Mouse (Mus musculus): ENCODE results near the gene Zfp985. TPM values are rescaled to one million over a fixed set of nuclear protein-coding genes. Genes with fewer than 3 reads are reported as not detected.
"Not testable (repeated sequence)": the region's sequence is repeated elsewhere in the genome, so short reads cannot be mapped to it uniquely, and the experiment has no call there.

Gene Zfp985
- not detected in 2 replicates for polyA plus RNA-seq (2012; rRNA removed)

DNA sequence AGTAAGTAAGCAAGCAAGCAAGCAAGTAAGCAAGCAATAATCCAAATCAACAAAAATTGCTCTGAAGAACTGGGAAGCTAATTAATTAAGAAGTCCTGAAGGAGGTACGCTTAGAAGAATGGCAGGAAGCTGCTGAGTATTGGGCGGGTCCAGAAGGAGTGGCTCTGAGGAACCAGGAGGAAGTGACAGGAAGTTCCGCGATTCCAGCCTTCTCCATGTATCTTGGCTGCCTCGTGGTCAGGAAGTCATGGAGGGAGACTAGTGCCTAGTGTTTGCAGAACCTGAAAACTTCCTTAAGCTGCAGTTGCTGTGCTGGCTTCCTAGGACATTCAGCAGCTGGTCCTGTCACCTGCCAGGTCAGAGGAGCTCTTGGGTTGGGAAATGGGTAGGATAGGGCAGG is at the start of gene Zfp985:
TSS of gene Zfp985 (plus strand) at position 207 of the 400 bp plus-strand sequence.
- H3K27ac ChIP-seq (ENCODE audit: insufficient read depth, low read length); H3K27me3 ChIP-seq (ENCODE audit: control insufficient read depth, insufficient read depth, low read length); H3K36me3 ChIP-seq (ENCODE audit: control insufficient read depth, insufficient read depth, low read length); H3K4me1 ChIP-seq (ENCODE audit: control insufficient read depth, insufficient read depth, insufficient read length); H3K4me3 ChIP-seq (ENCODE audit: extremely low read depth, insufficient read depth, insufficient read length); DNase-seq (ENCODE audit: low read depth in 1 of 2, low spot score in 2 of 2): not testable (repeated sequence)
- WGBS = 62% methylated on average over 5 of the region's 5 CpGs

- H3K4me3 ChIP-seq (ENCODE audit: extremely low read depth, insufficient read depth, insufficient read length) = no peak overlapping the region; the same call in 1 of the 2 replicates
- H3K36me3 ChIP-seq (ENCODE audit: control insufficient read depth, insufficient read depth, low read length) = no peaks in the 10 kb centered on the region
- TF ChIP-seq POLR2A (IDR thresholded peaks at IDR 0.05; ENCODE audit: low read depth, low read length) = no peak
- TF ChIP-seq CTCF (IDR thresholded peaks at IDR 0.05; ENCODE audit: extremely low read depth, insufficient read depth, insufficient read length, insufficient replicate concordance) = no peak
- no peaks in the 10 kb centered on the region for H3K27me3 ChIP-seq (ENCODE audit: control insufficient read depth, insufficient read depth, low read length)
- 75% methylated on average over 2 of the region's 2 CpGs for whole genome bisulfite sequencing
- no peaks in the 10 kb centered on the region for H3K4me1 ChIP-seq (ENCODE audit: control insufficient read depth, insufficient read depth, insufficient read length)
- DNase-seq (ENCODE audit: low read depth in 1 of 2, low spot score in 2 of 2) = no peak
- H3K27ac ChIP-seq (ENCODE audit: insufficient read depth, low read length) = no peak overlapping the region
Measured at GRCm38 (mm10) chr4:147509174-147509573, 43.9 kb upstream of the Zfp985 start.

- Histone ChIP-seq H3K36me3 (ENCODE audit: control insufficient read depth, insufficient read depth, low read length) (no peaks in the 10 kb centered on the region), H3K4me1 (ENCODE audit: control insufficient read depth, insufficient read depth, insufficient read length) (no peaks in the 10 kb centered on the region), H3K4me3 (ENCODE audit: extremely low read depth, insufficient read depth, insufficient read length) (no peak overlapping the region), H3K27me3 (ENCODE audit: control insufficient read depth, insufficient read depth, low read length) (no peaks in the 10 kb centered on the region), H3K27ac (ENCODE audit: insufficient read depth, low read length) (no peak overlapping the region)
- TF ChIP-seq POLR2A (IDR thresholded peaks at IDR 0.05; ENCODE audit: low read depth, low read length) (no peak), CTCF (IDR thresholded peaks at IDR 0.05; ENCODE audit: extremely low read depth, insufficient read depth, insufficient read length, insufficient replicate concordance) (no peak)
- no peak for DNase-seq (ENCODE audit: low read depth in 1 of 2, low spot score in 2 of 2)
- 66% methylated on average over 2 of the region's 2 CpGs for WGBS
Measured at GRCm38 (mm10) chr4:147518981-147519380, 34.1 kb upstream of the Zfp985 start.

GRCm38 (mm10) chr4:147520100-147520499 is 33.0 kb upstream of the Zfp985 start:
- TF ChIP-seq CTCF (IDR thresholded peaks at IDR 0.05; ENCODE audit: extremely low read depth, insufficient read depth, insufficient read length, insufficient replicate concordance) = no peak
- no peak for TF ChIP-seq POLR2A (IDR thresholded peaks at IDR 0.05; ENCODE audit: low read depth, low read length)
- Histone ChIP-seq H3K36me3 (ENCODE audit: control insufficient read depth, insufficient read depth, low read length) (no peaks in the 10 kb centered on the region), H3K4me1 (ENCODE audit: control insufficient read depth, insufficient read depth, insufficient read length) (no peaks in the 10 kb centered on the region), H3K27me3 (ENCODE audit: control insufficient read depth, insufficient read depth, low read length) (no peaks in the 10 kb centered on the region), H3K27ac (ENCODE audit: insufficient read depth, low read length) (no peak overlapping the region), H3K4me3 (ENCODE audit: extremely low read depth, insufficient read depth, insufficient read length) (no peak overlapping the region)
- DNase-seq (ENCODE audit: low read depth in 1 of 2, low spot score in 2 of 2) = no peak

GRCm38 (mm10) chr4:147525125-147525524 is 28.0 kb upstream of the Zfp985 start:
- Histone ChIP-seq H3K27me3 (ENCODE audit: control insufficient read depth, insufficient read depth, low read length) (no peaks in the 10 kb centered on the region), H3K36me3 (ENCODE audit: control insufficient read depth, insufficient read depth, low read length) (no peaks in the 10 kb centered on the region), H3K4me1 (ENCODE audit: control insufficient read depth, insufficient read depth, insufficient read length) (no peaks in the 10 kb centered on the region), H3K4me3 (ENCODE audit: extremely low read depth, insufficient read depth, insufficient read length) (no peak overlapping the region), H3K27ac (ENCODE audit: insufficient read depth, low read length) (no peak overlapping the region)
- DNase-seq (ENCODE audit: low read depth in 1 of 2, low spot score in 2 of 2) = no peak
- WGBS = 83% methylated on average over 1 of the region's 1 CpGs
- TF ChIP-seq CTCF (IDR thresholded peaks at IDR 0.05; ENCODE audit: extremely low read depth, insufficient read depth, insufficient read length, insufficient replicate concordance) = no peak
- TF ChIP-seq POLR2A (IDR thresholded peaks at IDR 0.05; ENCODE audit: low read depth, low read length) = no peak

- no peak overlapping the region for H3K4me3 ChIP-seq (ENCODE audit: extremely low read depth, insufficient read depth, insufficient read length)
- H3K36me3 ChIP-seq (ENCODE audit: control insufficient read depth, insufficient read depth, low read length) = no peaks in the 10 kb centered on the region
- no peak for DNase-seq (ENCODE audit: low read depth in 1 of 2, low spot score in 2 of 2)
- no peaks in the 10 kb centered on the region for H3K27me3 ChIP-seq (ENCODE audit: control insufficient read depth, insufficient read depth, low read length)
- no peaks in the 10 kb centered on the region for H3K4me1 ChIP-seq (ENCODE audit: control insufficient read depth, insufficient read depth, insufficient read length)
- WGBS = 89% methylated on average over 1 of the region's 1 CpGs
- no peak overlapping the region for H3K27ac ChIP-seq (ENCODE audit: insufficient read depth, low read length)
- TF ChIP-seq POLR2A (IDR thresholded peaks at IDR 0.05; ENCODE audit: low read depth, low read length) (no peak), CTCF (IDR thresholded peaks at IDR 0.05; ENCODE audit: extremely low read depth, insufficient read depth, insufficient read length, insufficient replicate concordance) (no peak)
Measured at GRCm38 (mm10) chr4:147530366-147530765, 22.7 kb upstream of the Zfp985 start.

DNA sequence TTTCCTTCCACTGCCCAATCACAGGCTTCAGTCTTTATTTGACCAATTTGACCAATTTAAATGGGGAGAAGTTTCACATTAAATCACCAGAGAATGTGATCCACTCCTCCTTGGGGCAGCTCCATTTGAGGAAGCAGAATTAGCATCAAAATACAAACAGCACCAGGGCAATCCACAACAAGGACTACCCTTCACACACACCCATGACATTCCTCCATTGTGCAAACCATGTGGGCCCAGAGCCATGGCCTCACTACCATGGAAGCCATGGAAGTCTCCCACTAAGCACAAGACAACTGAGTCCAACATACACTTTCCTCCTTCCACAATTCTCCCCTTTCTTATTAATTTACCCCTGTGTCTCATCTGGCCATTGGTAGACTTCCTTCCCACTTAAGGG is 17.2 kb upstream of the Zfp985 start:
- not testable (repeated sequence) for H3K27ac ChIP-seq (ENCODE audit: insufficient read depth, low read length); H3K4me3 ChIP-seq (ENCODE audit: extremely low read depth, insufficient read depth, insufficient read length); H3K27me3 ChIP-seq (ENCODE audit: control insufficient read depth, insufficient read depth, low read length); H3K4me1 ChIP-seq (ENCODE audit: control insufficient read depth, insufficient read depth, insufficient read length); DNase-seq (ENCODE audit: low read depth in 1 of 2, low spot score in 2 of 2); H3K36me3 ChIP-seq (ENCODE audit: control insufficient read depth, insufficient read depth, low read length)

- H3K27ac ChIP-seq (ENCODE audit: insufficient read depth, low read length) = no peak overlapping the region
- no peaks in the 10 kb centered on the region for H3K27me3 ChIP-seq (ENCODE audit: control insufficient read depth, insufficient read depth, low read length)
- H3K4me1 ChIP-seq (ENCODE audit: control insufficient read depth, insufficient read depth, insufficient read length) = no peaks in the 10 kb centered on the region
- DNase-seq (ENCODE audit: low read depth in 1 of 2, low spot score in 2 of 2) = no peak
- H3K4me3 ChIP-seq (ENCODE audit: extremely low read depth, insufficient read depth, insufficient read length) = no peak overlapping the region
- 82% methylated on average over 2 of the region's 2 CpGs for WGBS
- TF ChIP-seq POLR2A (IDR thresholded peaks at IDR 0.05; ENCODE audit: low read depth, low read length) (no peak), CTCF (IDR thresholded peaks at IDR 0.05; ENCODE audit: extremely low read depth, insufficient read depth, insufficient read length, insufficient replicate concordance) (no peak)
- H3K36me3 ChIP-seq (ENCODE audit: control insufficient read depth, insufficient read depth, low read length) = no peaks in the 10 kb centered on the region
Measured at GRCm38 (mm10) chr4:147537702-147538101, 15.4 kb upstream of the Zfp985 start.

DNA sequence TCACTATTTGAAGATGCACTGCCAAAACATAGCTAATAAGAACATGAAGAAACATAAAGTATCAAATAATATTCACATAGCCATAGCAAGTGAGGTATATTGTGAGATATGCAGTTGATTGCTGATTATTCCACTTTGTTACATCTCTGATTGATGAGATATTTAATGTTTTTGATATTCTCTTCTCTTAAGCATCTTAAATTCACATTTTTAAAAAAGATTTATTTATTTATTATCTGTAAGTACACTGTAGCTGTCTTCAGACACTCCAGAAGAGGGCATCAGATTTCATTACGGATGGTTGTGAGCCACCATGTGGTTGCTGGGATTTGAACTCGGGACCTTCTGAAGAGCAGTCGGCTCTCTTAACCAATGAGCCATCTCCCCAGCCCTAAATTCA is 13.2 kb upstream of the Zfp985 start, which contains the start of gene Gm16503:
TSS of gene Gm16503 (plus strand) at position 301 of the 400 bp plus-strand sequence.
- not testable (repeated sequence) for H3K4me1 ChIP-seq (ENCODE audit: control insufficient read depth, insufficient read depth, insufficient read length); H3K4me3 ChIP-seq (ENCODE audit: extremely low read depth, insufficient read depth, insufficient read length); DNase-seq (ENCODE audit: low read depth in 1 of 2, low spot score in 2 of 2); H3K27ac ChIP-seq (ENCODE audit: insufficient read depth, low read length); H3K36me3 ChIP-seq (ENCODE audit: control insufficient read depth, insufficient read depth, low read length); H3K27me3 ChIP-seq (ENCODE audit: control insufficient read depth, insufficient read depth, low read length)
- 87% methylated on average over 3 of the region's 3 CpGs for WGBS

Measured in spleen, adult 2 months (tissue).